Mouse (Mus musculus) kidney, adult 2 months (tissue): ENCODE measurements around the gene Extl1. TPM values are rescaled to one million over a fixed set of nuclear protein-coding genes. Genes with fewer than 3 reads are reported as not detected.

ENCODE experiments used
- DNase-seq: peaks from one replicate; pipeline ENCODE4 v3.0.0; 2021
- H3K27ac ChIP-seq: fragments of 200-500 bp; 2 replicates; pipeline ENCODE4 v1.5.1; 2012; ENCODE audit warnings: low read depth, low read length, control low read depth, inconsistent platforms; ENCODE audit not compliant: insufficient read depth
- H3K27me3 ChIP-seq: fragments of 200-500 bp; replicated peaks from 2 replicates; pipeline ENCODE4 v1.6.1; 2012; ENCODE audit warnings: mild to moderate bottlenecking, moderate library complexity, low read length, inconsistent platforms; ENCODE audit not compliant: control insufficient read depth, insufficient read depth
- H3K36me3 ChIP-seq: fragments of 200-500 bp; 2 replicates; pipeline ENCODE4 v1.6.1; 2012; ENCODE audit warnings: mild to moderate bottlenecking, moderate library complexity, low read length, inconsistent platforms; ENCODE audit not compliant: control insufficient read depth, insufficient read depth
- H3K4me1 ChIP-seq: fragments of 200-500 bp; 2 replicates; pipeline ENCODE4 v1.6.1; 2011; ENCODE audit warnings: low read length; ENCODE audit not compliant: control insufficient read depth, insufficient read depth
- H3K4me3 ChIP-seq: fragments of 200-500 bp; 2 replicates; pipeline ENCODE4 v1.5.1; 2011; ENCODE audit warnings: mild to moderate bottlenecking, low read depth, low read length, control low read depth; ENCODE audit not compliant: insufficient read depth
- CTCF ChIP-seq: fragments of 200-500 bp; conservative IDR thresholded peaks from 2 replicates; pipeline ENCODE4 v1.5.1; 2011; ENCODE audit warnings: low read depth, mild to moderate bottlenecking, control low read depth, low read length, moderate library complexity, mixed read lengths; ENCODE audit not compliant: insufficient read depth, insufficient read length
- POLR2A ChIP-seq: fragments of 200-500 bp; IDR thresholded peaks from one replicate; pipeline ENCODE4 v1.6.1; 2011; ENCODE audit warnings: low read depth, low read length, control low read depth
- WGBS: fragments of 180-500 bp; shearing (Covaris S2); methylation state at CpG from one replicate; pipeline ENCODE4 v1.1.7; 2018; 5-methylcytosine and 5-hydroxymethylcytosine counted together
- polyA plus RNA-seq: library from polyadenylated mRNA; depleted of rRNA; stranded (reverse); fragments of >200 nt; gene quantifications from 2 replicates; pipeline ENCODE4 v1.2.3, GENCODE M21; 2012

Extl1 gene
- polyA plus RNA-seq, 1 experiment, result 1.3 TPM

- no peak overlapping the region for H3K4me3 ChIP-seq
- no peaks in the 10 kb centered on the region for H3K27me3 ChIP-seq
- TF ChIP-seq CTCF (no peak), POLR2A (no peak)
- H3K36me3 ChIP-seq, result no peaks in the 10 kb centered on the region
- H3K4me1 ChIP-seq, result peaks cover 14% of the 10 kb centered on the region
- H3K27ac ChIP-seq, result no peak overlapping the region
- 38% methylated on average over 5 of the region's 5 CpGs for WGBS
- DNase-seq, result no peak
These were observed 16.6 kb upstream of the Extl1 start for GRCm38 (mm10) chr4:134400206-134400605.

DNA sequence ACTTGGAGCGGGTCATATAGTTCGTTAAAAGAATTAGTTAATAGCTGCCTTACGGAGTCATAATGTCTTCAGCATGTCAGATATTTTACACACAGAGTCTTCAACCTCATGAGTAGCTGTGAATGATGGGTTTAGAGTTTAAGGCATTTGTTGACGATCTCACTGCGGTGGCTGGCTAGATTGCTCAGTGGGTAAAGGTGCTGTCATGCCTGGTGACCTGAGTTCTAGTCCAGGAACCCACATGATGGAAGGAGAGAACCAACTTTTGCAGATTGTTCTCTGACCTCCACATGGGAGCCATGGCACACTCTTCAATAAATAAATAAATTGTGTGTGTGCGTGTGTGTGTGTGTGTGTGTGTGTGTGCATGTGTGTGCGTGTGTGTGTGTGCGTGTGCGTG, 14.1 kb upstream of the Extl1 start:
- Histone ChIP-seq H3K36me3 (no peaks in the 10 kb centered on the region), H3K27ac (0 out of 2 replicates have a peak overlapping the region, but pooled peaks have one; percentile 15), H3K4me3 (no peak overlapping the region), H3K4me1 (peaks cover 14% of the 10 kb centered on the region), H3K27me3 (no peaks in the 10 kb centered on the region)
- DNase-seq, result no peak
- WGBS, result 62% methylated on average over 9 of the region's 9 CpGs
- TF ChIP-seq POLR2A (no peak), CTCF (no peak)

- H3K27me3 ChIP-seq, result no peaks in the 10 kb centered on the region
- peak overlapping the region; percentile 29; the same call in 1 of the 2 replicates for H3K4me3 ChIP-seq
- DNase-seq, result peak; percentile 96
- WGBS, result 4% methylated on average over 7 of the region's 7 CpGs
- H3K36me3 ChIP-seq, result no peaks in the 10 kb centered on the region
- H3K27ac ChIP-seq, result peak overlapping the region; percentile 72
- H3K4me1 ChIP-seq, result peaks cover 10% of the 10 kb centered on the region
- TF ChIP-seq CTCF (no peak; the same call in 1 of the 2 replicates), POLR2A (no peak)
These were observed 13.5 kb upstream of the Extl1 start for GRCm38 (mm10) chr4:134397121-134397520.

DNA sequence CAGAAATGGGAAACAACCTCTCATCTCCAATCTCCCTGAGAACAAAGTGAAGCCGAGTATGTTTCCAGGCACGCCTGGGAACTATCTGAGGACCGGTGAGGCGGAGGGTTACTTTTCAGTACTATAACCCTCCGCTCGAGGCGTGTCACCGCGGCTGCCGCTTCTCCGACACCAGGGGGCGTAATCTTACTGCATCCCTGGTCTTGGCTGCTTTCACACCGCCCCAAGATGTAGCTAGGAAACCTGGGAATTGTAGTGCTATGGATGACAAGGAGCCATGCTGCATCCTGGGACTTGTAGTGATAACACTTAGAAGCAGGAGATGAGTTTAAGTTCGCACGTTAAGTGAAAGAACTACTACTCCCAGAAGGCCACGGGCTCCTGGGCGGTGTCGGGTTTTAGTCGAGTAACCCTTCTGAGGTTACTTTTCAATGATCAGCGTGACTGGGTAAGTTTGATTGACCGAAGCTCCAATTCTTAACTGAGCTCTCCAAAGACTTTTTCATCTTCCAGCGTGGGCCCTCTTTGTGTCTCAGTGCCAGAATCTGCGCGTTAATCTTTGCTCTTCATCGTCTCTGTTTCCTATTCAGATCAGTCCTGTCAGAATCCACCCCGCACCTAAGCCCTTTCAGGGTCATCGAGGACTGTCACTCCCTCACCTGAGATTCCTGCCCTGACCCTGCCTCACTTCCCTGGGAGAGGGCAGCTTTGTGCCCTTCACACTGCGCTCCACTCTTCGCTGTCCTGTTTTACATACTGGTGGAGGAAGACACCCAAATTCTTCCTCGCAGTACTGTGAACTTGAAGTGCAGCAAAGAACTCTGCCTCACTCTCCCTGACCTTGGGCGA, 12.6 kb upstream of the Extl1 start, which contains the start of gene Pafah2:
Pafah2 (plus strand) TSS at position 344 of the 849 bp plus-strand sequence.
- H3K27me3 ChIP-seq, result no peaks in the 10 kb centered on the region
- WGBS, result under 1% methylated on average over 31 of the region's 31 CpGs
- DNase-seq, result peak; percentile 99
- H3K36me3 ChIP-seq, result no peaks in the 10 kb centered on the region
- peaks cover 9% of the 10 kb centered on the region for H3K4me1 ChIP-seq
- TF ChIP-seq POLR2A (no peak), CTCF (peak; percentile 99; the same call in 1 of the 2 replicates)
- peak within 1 kb of the TSS; percentile 89 for H3K27ac ChIP-seq
- H3K4me3 ChIP-seq, result peak within 1 kb of the TSS; percentile 56

- WGBS, result 92% methylated on average over 7 of the region's 7 CpGs
- DNase-seq, result no peak
- peaks cover 6% of the 10 kb centered on the region for H3K4me1 ChIP-seq
These were observed 11.5 kb upstream of the Extl1 start for GRCm38 (mm10) chr4:134395142-134395541.

GRCm38 (mm10) chr4:134393026-134393425, 9.4 kb upstream of the Extl1 start:
- TF ChIP-seq CTCF (peak; percentile 39; the same call in 1 of the 2 replicates), POLR2A (no peak)
- no peak for DNase-seq
- no peak overlapping the region for H3K4me3 ChIP-seq
- H3K27me3 ChIP-seq, result no peaks in the 10 kb centered on the region
- no peak overlapping the region for H3K27ac ChIP-seq
- no peaks in the 10 kb centered on the region for H3K36me3 ChIP-seq
- H3K4me1 ChIP-seq, result peaks cover 4% of the 10 kb centered on the region
- 25% methylated on average over 12 of the region's 12 CpGs for WGBS

More at GRCm38 (mm10) chr4:134395142-134395541, 11.5 kb upstream of the Extl1 start:
- no peak overlapping the region for H3K4me3 ChIP-seq
- H3K36me3 ChIP-seq, result no peaks in the 10 kb centered on the region
- no peak for TF ChIP-seq POLR2A
- TF ChIP-seq CTCF, result no peak
- H3K27ac ChIP-seq, result no peak overlapping the region
- H3K27me3 ChIP-seq, result no peaks in the 10 kb centered on the region

DNA sequence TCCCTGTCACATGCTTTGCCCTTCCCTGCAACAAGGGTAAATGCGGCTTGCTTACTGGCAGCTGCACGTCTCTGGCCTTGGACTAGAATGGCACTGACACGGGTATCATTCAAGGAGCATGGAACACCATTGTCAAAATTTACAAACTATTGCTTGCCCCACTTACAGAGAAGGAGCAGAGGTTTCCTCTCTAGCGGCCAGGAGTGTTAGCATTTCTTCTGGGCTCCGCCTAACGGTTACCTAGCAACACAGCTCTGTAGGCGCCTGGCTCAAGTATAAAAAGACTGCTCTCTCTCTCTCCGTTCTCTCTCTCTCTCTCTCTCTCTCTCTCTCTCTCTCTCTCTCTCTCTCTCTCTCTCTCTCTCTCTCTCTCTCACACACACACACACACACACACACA, 8.9 kb upstream of the Extl1 start:
- no peaks in the 10 kb centered on the region for H3K36me3 ChIP-seq
- peaks cover under 1% of the 10 kb centered on the region; the same call in 1 of the 2 replicates for H3K4me1 ChIP-seq
- no peak overlapping the region for H3K4me3 ChIP-seq
- DNase-seq, result no peak
- H3K27me3 ChIP-seq, result no peaks in the 10 kb centered on the region
- WGBS, result 23% methylated on average over 8 of the region's 8 CpGs
- no peak for TF ChIP-seq CTCF
- no peak overlapping the region for H3K27ac ChIP-seq
